Mouse (Mus musculus) cortical plate, adult 2 months (tissue): Measurements from ENCODE around the gene Rasa3.

ENCODE experiments used
- CTCF ChIP-seq: fragments of 200-500 bp; IDR thresholded peaks from 2 replicates; pipeline ENCODE4 v1.5.1; 2011; ENCODE audit warnings: mild to moderate bottlenecking, control low read depth, low read length; ENCODE audit not compliant: insufficient read depth; ENCODE audit errors: extremely low read depth
- POLR2A ChIP-seq: fragments of 200-500 bp; IDR thresholded peaks from 2 replicates; pipeline ENCODE4 v1.6.1; 2011; ENCODE audit warnings: mild to moderate bottlenecking, low read length, control low read depth; ENCODE audit not compliant: insufficient read depth; ENCODE audit errors: extremely low read depth

DNA sequence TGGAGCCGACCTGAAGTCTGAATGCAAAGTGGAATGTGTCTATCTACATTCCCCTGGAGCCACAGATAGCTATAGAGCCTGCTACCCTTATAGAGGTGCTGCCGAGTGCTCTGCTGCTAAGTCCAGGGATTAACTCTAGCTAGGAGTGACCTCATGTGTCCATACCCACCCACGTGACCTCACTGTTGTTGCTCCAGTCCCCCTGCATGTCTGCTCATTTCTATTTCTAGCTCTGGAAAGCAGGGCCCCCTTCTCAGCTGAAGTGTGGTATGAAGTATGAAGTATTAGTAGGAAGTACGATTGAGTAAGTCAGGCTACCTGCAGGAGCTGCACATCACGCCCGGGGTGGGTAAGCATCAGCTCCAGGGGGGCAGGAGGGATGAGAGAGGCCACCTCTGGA, 79.6 kb downstream of the Rasa3 start:
- TF ChIP-seq POLR2A (no peak), CTCF (no peak)
